Mouse (Mus musculus) MEL (cell line): ENCODE data around the gene Gm5426.

Experiments used
- BHLHE40 ChIP-seq: IDR thresholded peaks from 2 replicates; pipeline ENCODE4 v1.6.1; 2012; ENCODE audit warnings: low read depth, mild to moderate bottlenecking, inconsistent platforms, low read length, improper control_type of control experiment, borderline replicate concordance
- CHD1 ChIP-seq: IDR thresholded peaks from 2 replicates; pipeline ENCODE4 v1.6.1; 2012; ENCODE audit warnings: low read depth, mild to moderate bottlenecking, inconsistent platforms, low read length, improper control_type of control experiment
- CTCF ChIP-seq, 3 experiments: IDR thresholded peaks in 2 of 3; conservative IDR thresholded peaks in 1 of 3; 2 replicates each; pipeline ENCODE4 v1.5.1; 2011 to 2012; ENCODE audit warnings: low read length in 3 of 3, low read depth in 2 of 3, mild to moderate bottlenecking in 2 of 3, improper control_type of control experiment in 1 of 3, inconsistent platforms in 1 of 3, mixed read lengths in 1 of 3, moderate library complexity in 1 of 3; ENCODE audit not compliant: control insufficient read depth in 1 of 3, insufficient read depth in 1 of 3, poor library complexity in 1 of 3, severe bottlenecking in 1 of 3
- EP300 ChIP-seq, 2 experiments: IDR thresholded peaks; 2 replicates each; pipeline ENCODE4 v1.6.1; 2011; ENCODE audit warnings: improper control_type of control experiment in 2 of 2, low read length in 2 of 2, low read depth in 1 of 2, mild to moderate bottlenecking in 1 of 2
- MAX ChIP-seq: IDR thresholded peaks from 2 replicates; pipeline ENCODE4 v1.6.1; 2011; ENCODE audit warnings: low read length, improper control_type of control experiment
- MAZ ChIP-seq: IDR thresholded peaks from 2 replicates; pipeline ENCODE4 v1.6.1; 2012; ENCODE audit warnings: low read depth, mild to moderate bottlenecking, inconsistent platforms, low read length, improper control_type of control experiment
- POLR2A ChIP-seq, 2 experiments: IDR thresholded peaks; 2 replicates each; pipeline ENCODE4 v1.6.1; 2011 to 2012; ENCODE audit warnings: low read length in 2 of 2, mild to moderate bottlenecking in 2 of 2, control low read depth in 1 of 2, improper control_type of control experiment in 1 of 2, low read depth in 1 of 2, moderate library complexity in 1 of 2; ENCODE audit not compliant: control insufficient read depth in 1 of 2, insufficient read depth in 1 of 2, poor library complexity in 1 of 2
- TAL1 ChIP-seq: IDR thresholded peaks from 2 replicates; pipeline ENCODE4 v1.6.1; 2012; ENCODE audit warnings: mild to moderate bottlenecking, inconsistent platforms, low read length, moderate library complexity, mixed read lengths
- ZMIZ1 ChIP-seq: IDR thresholded peaks from 2 replicates; pipeline ENCODE4 v1.6.1; 2012; ENCODE audit warnings: low read depth, mild to moderate bottlenecking, inconsistent platforms, low read length, improper control_type of control experiment, moderate library complexity
- ZNF384 ChIP-seq: IDR thresholded peaks from 2 replicates; pipeline ENCODE4 v1.6.1; 2012; ENCODE audit warnings: low read depth, mild to moderate bottlenecking, inconsistent platforms, low read length, improper control_type of control experiment

DNA sequence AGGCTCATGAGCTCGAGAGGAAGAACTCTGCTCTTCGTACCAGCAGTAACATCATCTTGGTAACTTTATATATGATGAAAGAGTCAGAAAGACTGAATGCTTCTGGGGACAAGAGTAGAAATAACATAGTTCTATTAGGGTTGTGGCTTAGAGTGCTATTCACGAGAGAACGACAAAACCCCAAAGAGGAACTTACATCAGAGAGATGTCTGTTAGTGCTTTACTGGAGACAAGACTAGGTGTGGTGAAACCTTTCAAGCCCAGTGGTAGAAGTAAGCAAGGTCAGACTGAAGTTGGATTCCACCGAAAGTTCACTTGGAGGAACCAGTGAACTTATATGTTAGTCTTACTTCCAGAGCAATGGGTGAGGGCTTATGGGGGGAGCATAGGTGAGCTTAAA, 12.5 kb upstream of the Gm5426 start:
- TF ChIP-seq ZMIZ1 (no peak), POLR2A (IDR thresholded peaks at IDR 0.05; ENCODE audit: control insufficient read depth in 1 of 2, insufficient read depth in 1 of 2, low read depth in 1 of 2, low read length in 2 of 2, poor library complexity in 1 of 2) (no peak), ZNF384 (no peak), CHD1 (no peak), CTCF (IDR thresholded peaks at IDR 0.05 in 2 of 3, conservative IDR thresholded peaks at IDR 0.05 in 1 of 3; ENCODE audit: control insufficient read depth in 1 of 3, insufficient read depth in 1 of 3, low read depth in 2 of 3, low read length in 3 of 3, poor library complexity in 1 of 3, severe bottlenecking in 1 of 3) (no peak), MAZ (no peak), BHLHE40 (no peak), EP300 (IDR thresholded peaks at IDR 0.05; ENCODE audit: low read depth in 1 of 2, low read length in 2 of 2) (no peak), MAX (no peak), TAL1 (no peak)
